Mouse (Mus musculus) testis, adult 2 months (tissue): ENCODE data around the gene Mrps6.

Experiments used
- CTCF ChIP-seq: fragments of 200-500 bp; IDR thresholded peaks from 2 replicates; pipeline ENCODE4 v1.5.1; 2012; ENCODE audit warnings: low read depth, mild to moderate bottlenecking, inconsistent platforms, low read length, moderate library complexity; ENCODE audit not compliant: control insufficient read depth, insufficient read depth, insufficient replicate concordance
- POLR2A ChIP-seq: fragments of 200-500 bp; IDR thresholded peaks from 2 replicates; pipeline ENCODE4 v1.6.1; 2012; ENCODE audit warnings: low read depth, mild to moderate bottlenecking, inconsistent platforms, low read length, moderate library complexity; ENCODE audit not compliant: control insufficient read depth

GRCm38 (mm10) chr16:92051777-92052310 lies 6.2 kb upstream of the Mrps6 start:
- TF ChIP-seq POLR2A (no peak), CTCF (no peak)
